Mouse (Mus musculus): ENCODE results near the gene Foxe3. TPM values are rescaled to one million over a fixed set of nuclear protein-coding genes. Genes with fewer than 3 reads are reported as not detected.

The Foxe3 gene
- polyA plus RNA-seq, 1 experiment = not detected

GRCm38 (mm10) chr4:114907056-114907917, 18.5 kb downstream of the Foxe3 start:
- H3K27ac ChIP-seq (replicated peaks; ENCODE audit: low read depth, low read length) = no peak overlapping the region
- peak overlapping the region; percentile 69 for H3K4me3 ChIP-seq (ENCODE audit: insufficient read depth, low read depth, low read length)
- H3K4me1 ChIP-seq (ENCODE audit: control insufficient read depth, insufficient read depth, insufficient read length, low read length) = no peaks in the 10 kb centered on the region

GRCm38 (mm10) chr4:114905969-114906680, 19.7 kb downstream of the Foxe3 start:
- Histone ChIP-seq H3K4me1 (ENCODE audit: control insufficient read depth, insufficient read depth, insufficient read length, low read length) (no peaks in the 10 kb centered on the region), H3K4me3 (ENCODE audit: insufficient read depth, low read depth, low read length) (no peak overlapping the region), H3K27ac (replicated peaks; ENCODE audit: low read depth, low read length) (no peak overlapping the region)

- no peaks in the 10 kb centered on the region for H3K4me1 ChIP-seq (ENCODE audit: control insufficient read depth, insufficient read depth, insufficient read length, low read length)
- no peak overlapping the region for H3K27ac ChIP-seq (replicated peaks; ENCODE audit: low read depth, low read length)
- no peak overlapping the region for H3K4me3 ChIP-seq (ENCODE audit: insufficient read depth, low read depth, low read length)
Measured at GRCm38 (mm10) chr4:114905501-114905900, 20.3 kb downstream of the Foxe3 start.

- Histone ChIP-seq H3K27ac (replicated peaks; ENCODE audit: low read depth, low read length) (no peak overlapping the region), H3K4me1 (ENCODE audit: control insufficient read depth, insufficient read depth, insufficient read length, low read length) (no peaks in the 10 kb centered on the region), H3K4me3 (ENCODE audit: insufficient read depth, low read depth, low read length) (no peak overlapping the region)
Measured at GRCm38 (mm10) chr4:114903422-114903782, 22.4 kb downstream of the Foxe3 start.

- H3K4me3 ChIP-seq (ENCODE audit: insufficient read depth, low read depth, low read length) = no peak overlapping the region
- no peaks in the 10 kb centered on the region for H3K4me1 ChIP-seq (ENCODE audit: control insufficient read depth, insufficient read depth, insufficient read length, low read length)
Measured at GRCm38 (mm10) chr4:114902641-114903421, 23.0 kb downstream of the Foxe3 start.

GRCm38 (mm10) chr4:114901643-114902351, 24.0 kb downstream of the Foxe3 start:
- H3K27ac ChIP-seq (replicated peaks; ENCODE audit: low read depth, low read length) = no peak overlapping the region
- H3K4me1 ChIP-seq (ENCODE audit: control insufficient read depth, insufficient read depth, insufficient read length, low read length) = no peaks in the 10 kb centered on the region
- 0 out of 2 replicates have a peak overlapping the region, but pooled peaks have one; percentile 1 for H3K4me3 ChIP-seq (ENCODE audit: insufficient read depth, low read depth, low read length)

More at GRCm38 (mm10) chr4:114902641-114903421, 23.0 kb downstream of the Foxe3 start:
- H3K27ac ChIP-seq (replicated peaks; ENCODE audit: low read depth, low read length) = no peak overlapping the region

GRCm38 (mm10) chr4:114900866-114901642, 24.8 kb downstream of the Foxe3 start:
- H3K4me3 ChIP-seq (ENCODE audit: insufficient read depth, low read depth, low read length) = no peak overlapping the region

GRCm38 (mm10) chr4:114899885-114900284, 25.9 kb downstream of the Foxe3 start:
- H3K27ac ChIP-seq (replicated peaks; ENCODE audit: low read depth, low read length) = no peak overlapping the region
- H3K4me3 ChIP-seq (ENCODE audit: insufficient read depth, low read depth, low read length) = no peak overlapping the region
- H3K4me1 ChIP-seq (ENCODE audit: control insufficient read depth, insufficient read depth, insufficient read length, low read length) = no peaks in the 10 kb centered on the region

More at GRCm38 (mm10) chr4:114900866-114901642, 24.8 kb downstream of the Foxe3 start:
- H3K27ac ChIP-seq (replicated peaks; ENCODE audit: low read depth, low read length) = no peak overlapping the region
- no peaks in the 10 kb centered on the region for H3K4me1 ChIP-seq (ENCODE audit: control insufficient read depth, insufficient read depth, insufficient read length, low read length)

GRCm38 (mm10) chr4:114897853-114898252, 28.0 kb downstream of the Foxe3 start:
- Histone ChIP-seq H3K4me1 (ENCODE audit: control insufficient read depth, insufficient read depth, insufficient read length, low read length) (no peaks in the 10 kb centered on the region), H3K27ac (replicated peaks; ENCODE audit: low read depth, low read length) (no peak overlapping the region), H3K4me3 (ENCODE audit: insufficient read depth, low read depth, low read length) (no peak overlapping the region)

- Histone ChIP-seq H3K27ac (replicated peaks; ENCODE audit: low read depth, low read length) (no peak overlapping the region), H3K4me1 (ENCODE audit: control insufficient read depth, insufficient read depth, insufficient read length, low read length) (no peaks in the 10 kb centered on the region), H3K4me3 (ENCODE audit: insufficient read depth, low read depth, low read length) (no peak overlapping the region)
Measured at GRCm38 (mm10) chr4:114882232-114882631, 43.6 kb downstream of the Foxe3 start.

GRCm38 (mm10) chr4:114876441-114876972, 49.3 kb downstream of the Foxe3 start:
- Histone ChIP-seq H3K4me3 (ENCODE audit: insufficient read depth, low read depth, low read length) (no peak overlapping the region), H3K4me1 (ENCODE audit: control insufficient read depth, insufficient read depth, insufficient read length, low read length) (no peaks in the 10 kb centered on the region), H3K27ac (replicated peaks; ENCODE audit: low read depth, low read length) (no peak overlapping the region)
